Mouse (Mus musculus): ENCODE data around the gene Ccr1. TPM values are rescaled to one million over a fixed set of nuclear protein-coding genes. Genes with fewer than 3 reads are reported as not detected.

Ccr1 gene
- total RNA-seq, 2 experiments from 2014 or later = 0.65 to 0.85 TPM

DNA sequence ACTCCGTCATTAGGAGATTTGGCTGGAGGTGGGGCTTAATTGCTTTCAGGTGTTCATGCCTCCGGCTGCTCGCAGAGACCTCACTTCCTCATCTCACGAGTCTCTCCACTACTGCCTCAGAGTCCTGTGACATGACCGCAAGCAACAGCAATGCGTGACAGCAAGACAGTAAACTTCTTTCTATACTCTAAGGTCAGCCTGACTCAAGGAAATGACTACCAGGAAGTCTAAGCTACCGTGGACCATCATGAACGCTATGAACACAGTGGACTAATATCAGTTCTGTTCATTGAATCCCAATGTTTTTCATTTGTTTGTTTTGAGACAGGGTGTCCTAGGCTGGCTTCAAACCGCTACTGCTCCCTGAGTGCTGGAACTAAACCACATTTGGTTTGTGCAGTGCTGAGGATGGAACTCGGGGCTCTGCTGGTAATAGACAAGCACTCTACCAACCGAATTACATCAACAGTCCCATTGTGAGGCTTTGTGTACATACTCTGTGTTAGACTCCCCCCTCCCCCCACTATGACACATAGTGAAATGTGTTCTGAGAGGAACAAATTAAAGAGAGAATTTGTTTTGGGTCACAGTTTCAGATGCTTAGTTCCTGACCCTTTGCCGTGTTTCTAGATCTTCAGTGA is 40.3 kb downstream of the Ccr1 start:
- DNase-seq (ENCODE audit: low spot score in 2 of 2) = no peak

- no peak for DNase-seq (ENCODE audit: low spot score in 2 of 2)
These were observed 41.1 kb downstream of the Ccr1 start for GRCm38 (mm10) chr9:123927281-123927960.

- DNase-seq (ENCODE audit: low spot score in 2 of 2) = peak in 1 of 2 experiments; percentile 61
These were observed 42.5 kb downstream of the Ccr1 start for GRCm38 (mm10) chr9:123926041-123926440.

- peak; percentile 96 for DNase-seq (ENCODE audit: low spot score in 2 of 2)
These were observed 43.2 kb downstream of the Ccr1 start for GRCm38 (mm10) chr9:123925101-123925946.

- DNase-seq (ENCODE audit: low spot score in 2 of 2) = peak; percentile 88 to 94
These were observed 43.9 kb downstream of the Ccr1 start for GRCm38 (mm10) chr9:123924589-123925066.

DNA sequence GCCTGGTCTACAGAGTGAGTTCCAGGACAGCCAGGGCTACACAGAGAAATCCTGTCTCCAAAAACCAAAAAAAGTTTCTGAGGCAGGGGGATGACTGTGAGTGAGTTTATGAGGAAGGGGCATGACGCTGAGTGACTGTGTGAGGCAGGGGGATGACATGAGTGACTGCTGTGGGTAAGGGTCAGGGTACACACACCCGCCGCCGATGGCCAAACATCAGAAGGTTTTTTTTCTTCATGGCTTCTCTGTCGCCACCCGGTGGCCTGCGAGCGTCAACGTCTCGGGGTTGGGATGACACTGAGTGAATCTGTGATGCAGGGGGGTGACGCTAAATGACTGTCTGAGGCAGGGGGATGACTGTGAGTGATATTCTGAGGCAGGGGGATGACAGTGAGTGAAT is 44.5 kb downstream of the Ccr1 start:
- DNase-seq (ENCODE audit: low spot score in 2 of 2) = peak; percentile 82 to 86

DNA sequence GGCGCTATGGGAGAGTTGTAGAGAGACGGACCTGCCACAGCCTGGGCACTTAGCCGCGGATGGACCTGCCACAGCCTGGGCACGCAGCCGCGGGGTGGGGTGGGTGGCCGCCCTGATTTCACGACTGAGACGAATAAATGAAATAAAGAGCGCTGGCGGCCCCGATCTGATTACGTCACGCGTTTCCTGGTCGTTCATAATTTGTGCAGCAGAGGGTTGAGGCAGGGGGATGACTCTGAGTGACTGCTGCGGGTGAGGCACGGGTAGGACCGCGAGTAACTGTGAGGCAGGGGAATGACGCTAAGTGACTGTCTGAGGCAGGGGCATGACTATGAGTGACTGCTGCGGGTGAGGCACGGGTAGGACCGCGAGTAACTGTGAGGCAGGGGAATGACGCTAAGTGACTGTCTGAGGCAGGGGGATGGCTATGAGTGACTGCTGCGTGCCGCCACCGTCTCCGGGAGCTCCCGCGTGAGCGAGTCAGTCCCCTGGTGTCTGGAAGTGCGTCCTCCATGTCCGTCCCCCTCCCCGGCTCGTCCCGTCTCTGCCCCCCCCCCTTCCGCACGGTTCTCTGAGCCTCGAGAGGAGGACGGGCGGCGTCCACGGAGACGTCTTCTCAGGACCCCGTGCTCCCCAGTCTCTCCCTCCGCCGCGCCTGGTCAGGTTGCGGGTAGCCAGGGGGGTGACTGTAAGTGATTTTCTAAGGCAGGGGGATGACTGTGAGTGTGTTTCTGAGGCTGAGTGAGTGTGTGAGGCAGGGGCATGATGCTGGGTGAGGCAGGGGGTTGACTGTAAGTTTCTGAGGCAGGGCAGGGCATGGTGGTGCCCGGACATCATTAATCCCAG is 45.1 kb downstream of the Ccr1 start:
- DNase-seq (ENCODE audit: low spot score in 2 of 2) = peak; percentile 52 to 60

Other genes with a start within 250 kb of the Ccr1 start
- not detected for gene Cxcr6, start 162.2 kb downstream of the Ccr1 start, total RNA-seq (2021)
- gene Fyco1, start 116.8 kb downstream of the Ccr1 start, total RNA-seq (2021) = 10 to 100 TPM; 18.6 to 25.1 TPM
- not detected for gene Xcr1, start 106.7 kb downstream of the Ccr1 start, total RNA-seq (2021)
- gene Ccr1l1, start 9.7 kb upstream of the Ccr1 start, total RNA-seq (2021) = not detected
- not detected for gene Ccr3, start 53.3 kb upstream of the Ccr1 start, total RNA-seq (2021)
- gene Ccr2, start 133.3 kb upstream of the Ccr1 start, total RNA-seq (2021) = under 1 TPM in 1 of 2 experiments, not detected in 1; 0.29 TPM
- gene Ccr5, start 152.9 kb upstream of the Ccr1 start, total RNA-seq (2021) = 10 to 100 TPM in 1 of 2 experiments, 1 to 10 TPM in 1; 9.0 to 10.8 TPM

Data from layer of hippocampus, postnatal 10 days (tissue).